Mouse (Mus musculus) yolk sac, embryonic 10.5 days (tissue): ENCODE results near the gene Gm21988.

ENCODE experiments used
- DNase-seq: peaks from one replicate; pipeline ENCODE4 v3.0.0-alpha.2; 2017; ENCODE audit warnings: low spot score

Gene Gm21988

DNA sequence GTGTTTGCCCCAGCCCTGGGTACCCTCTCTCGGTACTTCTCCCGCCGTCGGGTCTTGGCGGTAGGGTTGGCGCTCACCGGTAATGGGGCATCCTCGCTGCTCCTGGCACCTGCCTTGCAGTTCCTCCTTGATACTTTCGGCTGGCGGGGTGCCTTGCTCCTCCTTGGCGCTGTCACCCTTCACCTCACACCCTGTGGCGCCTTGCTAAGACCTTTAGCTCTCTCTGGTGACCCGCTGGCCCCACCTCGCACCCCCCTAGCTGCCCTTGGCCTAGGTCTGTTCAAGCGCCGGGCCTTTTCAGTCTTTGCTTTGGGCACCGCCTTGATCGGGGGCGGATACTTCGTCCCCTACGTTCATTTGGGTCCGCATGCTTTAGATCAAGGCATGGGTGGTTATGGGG is 24.3 kb downstream of the Gm21988 start:
- no peak for DNase-seq

DNA sequence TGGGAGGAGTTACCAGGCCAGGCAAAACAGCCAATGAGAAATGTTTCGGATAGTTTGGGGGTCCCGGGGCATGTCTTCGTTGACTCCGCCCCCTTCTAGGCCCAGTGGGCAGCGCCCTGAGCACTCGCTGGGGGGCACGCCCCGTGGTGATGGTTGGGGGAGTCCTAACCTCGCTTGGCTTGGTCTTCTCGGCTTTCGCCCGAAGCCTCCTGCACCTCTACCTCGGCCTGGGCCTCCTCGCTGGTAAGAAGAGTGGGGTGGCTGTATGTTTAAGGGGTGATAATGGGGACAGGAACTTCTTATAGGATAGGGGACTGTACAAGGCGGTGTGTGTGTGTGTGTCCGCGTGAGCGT is 24.8 kb downstream of the Gm21988 start:
- DNase-seq: no peak

DNA sequence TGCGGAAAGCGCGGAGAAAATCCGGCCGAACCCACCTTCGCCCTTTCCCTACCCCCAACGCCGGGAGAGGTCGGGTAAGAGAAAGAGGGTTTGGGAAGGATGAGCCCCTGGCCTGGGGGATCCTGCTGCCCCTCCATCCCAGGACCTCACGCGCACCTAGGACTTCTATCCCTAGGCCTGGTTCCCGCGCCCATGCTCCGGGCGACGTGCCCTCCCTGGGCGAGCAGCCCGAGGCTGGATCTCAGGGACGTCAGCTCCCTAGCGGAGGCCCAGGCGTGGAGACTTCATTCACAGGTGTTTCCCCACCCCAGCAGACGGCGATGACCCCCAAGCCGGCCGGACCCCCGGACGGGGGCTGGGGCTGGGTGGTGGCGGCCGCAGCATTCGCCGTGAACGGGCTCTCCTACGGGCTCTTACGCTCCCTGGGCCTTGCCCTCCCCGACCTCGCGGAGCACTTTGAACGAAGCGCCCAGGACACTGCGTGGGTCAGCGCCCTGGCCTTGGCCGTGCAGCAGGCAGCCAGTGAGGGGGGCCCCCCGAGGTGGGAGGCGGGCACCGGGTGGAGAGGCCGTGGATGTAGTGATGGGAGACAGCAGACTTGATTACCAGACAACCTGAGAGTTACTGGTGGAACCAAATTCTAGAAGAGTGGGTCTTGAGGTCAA is 25.3 kb downstream of the Gm21988 start:
- no peak for DNase-seq

GRCm38 (mm10) chr11:70213736-70214135 is 25.9 kb downstream of the Gm21988 start:
- DNase-seq: no peak

DNA sequence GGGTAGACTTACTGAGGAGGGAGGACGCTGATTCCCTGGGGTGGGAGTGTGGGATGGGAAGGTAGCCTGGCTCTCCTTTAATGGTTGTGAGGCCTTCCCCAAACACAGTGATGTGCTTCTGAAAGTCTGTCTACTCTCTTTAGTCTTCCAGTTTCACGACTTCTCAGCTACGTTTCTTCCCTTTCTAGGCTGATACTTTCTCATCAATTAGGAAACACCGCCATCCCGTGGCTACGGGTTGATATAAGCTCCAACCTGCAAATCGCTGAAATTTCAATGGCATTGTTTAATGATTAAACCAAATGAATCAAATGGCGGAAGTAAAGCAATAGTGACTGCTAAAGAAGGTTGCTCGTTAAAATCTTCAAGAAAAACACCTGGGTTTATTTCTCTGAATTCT is 26.7 kb downstream of the Gm21988 start:
- peak; percentile 69 for DNase-seq

DNA sequence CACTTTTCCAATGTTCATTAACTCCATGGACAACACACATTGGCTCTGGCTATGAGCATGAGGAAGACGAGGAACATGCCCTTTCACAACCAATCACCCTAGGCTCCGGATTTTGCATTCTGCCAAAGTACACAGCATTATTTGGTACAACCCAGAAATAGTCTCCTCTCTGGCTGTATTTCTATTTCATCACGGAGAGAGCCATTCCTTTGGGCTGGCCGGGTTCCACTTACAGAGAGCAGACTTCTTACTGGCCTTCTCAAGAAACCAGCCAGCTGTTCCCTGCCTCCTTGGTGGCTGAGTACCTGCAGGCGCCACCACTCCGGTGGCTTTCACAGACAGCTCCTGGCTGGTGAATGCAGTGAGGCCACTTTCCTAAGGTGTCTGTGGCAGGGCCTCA is 27.2 kb downstream of the Gm21988 start, which contains the start of gene Slc16a11:
TSS of gene Slc16a11 (plus strand) at position 330 of the 400 bp plus-strand sequence.
- DNase-seq: no peak

- DNase-seq: no peak
Observed at GRCm38 (mm10) chr11:70211972-70212371, 27.7 kb downstream of the Gm21988 start.

GRCm38 (mm10) chr11:70210681-70211080 is 28.9 kb downstream of the Gm21988 start:
- no peak for DNase-seq

DNA sequence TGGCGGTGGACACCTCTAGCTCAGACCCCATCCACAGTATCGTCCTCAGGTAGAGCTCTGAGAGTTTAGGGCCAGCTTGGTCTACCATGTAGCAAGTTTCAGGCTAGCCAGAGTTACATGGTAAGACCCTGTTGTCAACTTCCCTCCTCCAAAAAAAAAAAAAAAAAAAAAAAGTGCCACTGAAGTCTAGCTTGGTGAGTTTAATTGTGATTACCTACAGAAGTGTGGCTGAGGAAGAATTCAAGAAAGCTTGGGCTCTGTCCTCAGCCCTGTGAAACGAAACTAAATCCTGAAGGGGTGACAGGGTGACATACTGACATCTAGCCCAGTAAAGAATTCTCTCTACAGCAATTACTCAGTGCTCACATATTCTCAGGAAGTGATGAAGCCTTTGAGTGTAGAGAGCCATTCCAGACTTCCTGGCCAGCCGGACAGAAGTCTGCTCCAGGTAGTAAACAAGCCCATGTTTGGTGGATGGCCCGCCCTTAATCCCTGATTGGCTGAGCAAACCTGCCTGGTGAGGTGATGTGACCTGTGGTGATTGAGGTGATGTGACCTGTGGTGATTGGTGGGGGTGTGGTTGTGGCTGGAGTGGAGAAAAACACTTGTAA is 30.7 kb downstream of the Gm21988 start:
- no peak for DNase-seq

GRCm38 (mm10) chr11:70207283-70207682 is 32.3 kb downstream of the Gm21988 start:
- DNase-seq: no peak

DNA sequence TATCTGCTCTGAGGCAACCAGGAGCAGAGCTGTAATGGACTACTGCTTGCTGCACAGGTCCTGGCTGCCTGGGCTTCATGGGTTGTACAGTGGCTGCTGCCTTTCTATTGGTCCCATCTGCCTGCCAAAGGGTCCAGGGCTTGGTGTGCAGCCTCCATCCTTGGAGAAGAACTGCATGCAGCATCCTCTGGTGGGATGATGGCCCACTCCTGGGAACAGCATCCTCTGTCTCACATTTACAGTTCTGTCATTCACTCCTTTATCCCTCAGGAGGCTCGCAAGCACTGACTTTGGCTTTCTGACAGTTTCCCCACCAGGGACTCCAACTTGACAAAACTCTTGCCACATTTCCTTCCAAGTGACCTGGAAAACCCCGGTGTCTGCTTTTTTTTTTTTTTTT is 32.8 kb downstream of the Gm21988 start:
- DNase-seq: no peak

DNA sequence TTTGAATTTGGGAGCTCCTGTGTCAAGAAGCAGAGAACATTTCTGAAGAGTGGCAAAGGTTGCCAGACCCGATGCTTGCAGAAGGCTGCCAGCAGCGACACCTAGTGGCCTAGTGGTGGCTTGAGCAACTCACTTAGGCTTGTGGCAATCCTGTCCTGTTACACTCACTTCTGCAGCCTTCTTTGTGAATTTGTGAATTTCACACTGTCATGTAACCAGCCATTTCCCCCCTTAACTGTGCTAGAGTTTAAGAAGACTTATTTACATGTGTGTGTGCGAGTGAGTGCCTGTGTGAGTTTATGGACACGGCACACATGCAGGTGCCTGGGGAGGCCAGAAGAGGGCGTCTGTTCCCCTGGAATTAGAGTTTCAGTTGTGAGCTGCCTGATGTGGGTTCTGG is 37.9 kb downstream of the Gm21988 start:
- peak; percentile 59 for DNase-seq

DNA sequence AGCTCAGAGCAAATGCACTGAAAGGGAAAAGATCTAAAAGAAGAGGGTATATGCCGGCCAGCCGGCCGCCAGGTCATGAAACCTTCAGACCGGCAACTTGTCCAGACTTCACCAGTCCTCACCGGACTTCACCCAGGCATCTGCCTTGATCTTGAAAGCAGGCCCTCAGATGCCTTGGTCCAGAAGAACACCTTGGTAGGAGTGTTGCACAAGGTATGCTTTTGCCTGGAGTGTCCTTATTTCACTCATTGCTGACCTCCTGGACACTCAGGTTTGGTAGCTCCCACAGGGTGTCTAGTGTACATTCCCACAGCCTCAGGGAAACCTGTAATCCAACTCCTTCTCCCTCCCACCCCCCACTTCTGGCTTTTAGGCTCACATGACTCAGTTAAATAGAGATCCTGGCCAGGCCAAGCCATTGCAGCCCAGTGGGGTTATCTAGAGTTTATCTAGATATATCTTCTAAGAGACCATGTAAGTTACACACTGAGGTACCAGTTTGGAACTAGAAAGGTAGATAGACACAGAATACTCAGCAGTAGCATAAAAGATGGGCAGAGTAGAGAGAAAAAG is 39.5 kb downstream of the Gm21988 start:
- DNase-seq: no peak

GRCm38 (mm10) chr11:70199107-70199506 is 40.5 kb downstream of the Gm21988 start:
- DNase-seq: no peak

- DNase-seq: no peak
Observed at GRCm38 (mm10) chr11:70198332-70198731, 41.3 kb downstream of the Gm21988 start.

GRCm38 (mm10) chr11:70193354-70194285 is 46.0 kb downstream of the Gm21988 start:
- no peak for DNase-seq

DNA sequence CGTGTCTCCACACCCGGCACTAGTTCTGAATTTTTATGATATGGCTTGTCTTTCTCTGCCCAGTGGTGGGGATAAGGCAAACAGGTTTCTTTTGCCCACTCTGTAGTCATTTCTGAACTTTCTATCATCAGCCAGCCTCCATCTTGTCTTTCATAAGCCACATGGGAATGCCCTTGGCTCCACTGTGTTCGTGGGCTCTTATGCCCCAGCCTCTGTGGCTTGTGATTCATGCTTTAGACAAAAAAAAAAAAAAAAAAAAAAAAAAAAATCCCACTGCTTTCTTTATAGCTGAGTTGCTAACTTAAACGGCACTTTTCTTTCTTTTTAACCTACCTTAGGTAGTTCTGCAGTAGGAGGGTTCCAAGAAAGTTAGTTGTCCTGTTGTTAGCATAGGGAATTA is 47.5 kb downstream of the Gm21988 start:
- DNase-seq: no peak

DNA sequence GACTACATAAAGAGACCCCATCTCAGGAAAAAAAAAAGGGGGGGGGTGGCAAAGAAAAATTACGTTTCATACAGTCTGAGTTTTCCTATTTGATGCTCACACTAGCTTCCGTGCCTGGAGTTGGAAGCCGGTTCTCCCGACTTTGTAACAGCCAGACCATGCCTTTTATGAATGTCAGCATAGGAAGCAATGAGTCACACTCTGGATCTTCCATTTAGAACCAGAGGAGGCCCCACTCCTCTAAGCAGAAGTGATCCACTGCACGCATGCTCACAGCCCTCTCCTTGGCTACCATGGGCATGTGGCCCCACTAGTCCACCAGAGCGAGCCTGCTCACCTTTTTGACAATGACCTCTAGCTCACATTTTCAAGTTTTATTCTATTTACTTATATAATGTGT is 48.4 kb downstream of the Gm21988 start:
- DNase-seq: no peak

- DNase-seq: no peak
Observed at GRCm38 (mm10) chr11:70189319-70190134, 50.1 kb downstream of the Gm21988 start.
